Mouse (Mus musculus): Measurements from ENCODE around the gene Myh14. TPM values are rescaled to one million over a fixed set of nuclear protein-coding genes. Genes with fewer than 3 reads are reported as not detected.

Myh14 gene
- total and polyA plus RNA-seq, 2 experiments from 2014 or later = 1.4 to 2.9 TPM

DNA sequence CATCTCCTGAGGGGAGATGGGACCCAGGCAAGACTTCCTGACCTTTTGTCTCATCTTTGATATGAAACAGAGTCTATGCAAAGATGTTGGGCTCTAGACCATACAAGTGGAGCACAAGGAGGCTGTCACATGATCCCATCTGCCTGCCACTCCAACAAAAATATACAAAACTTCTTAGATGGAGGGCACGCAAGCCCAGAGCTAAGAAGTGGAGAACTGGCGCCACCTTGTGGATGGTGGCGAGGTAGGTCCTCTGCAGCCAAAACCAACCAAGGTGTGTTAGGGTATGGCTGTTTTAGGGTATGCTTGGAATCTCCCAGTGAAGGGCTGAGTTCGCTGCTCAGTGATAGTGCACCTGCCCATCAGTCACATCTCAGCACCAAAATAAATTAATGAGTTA lies 20.7 kb downstream of the Myh14 start:
- no peak overlapping the region for H3K4me2 ChIP-seq (ENCODE audit: low read depth, low read length)
- TF ChIP-seq EP300 (IDR thresholded peaks at IDR 0.05; ENCODE audit: low read depth) = no peak
- TF ChIP-seq CTCF (IDR thresholded peaks at IDR 0.05; ENCODE audit: low read depth) = peak; percentile 73
- H3K9me3 ChIP-seq (replicated peaks; ENCODE audit: control insufficient read depth, low read length) = no peaks in the 10 kb centered on the region
- no peak overlapping the region for H3K9ac ChIP-seq (replicated peaks; ENCODE audit: low read depth, low read length)
- H3K36me3 ChIP-seq (replicated peaks; ENCODE audit: control insufficient read depth, insufficient read depth, low read length) = no peaks in the 10 kb centered on the region
- DNase-seq (ENCODE audit: low spot score) (no peak), ATAC-seq (ENCODE audit: insufficient read depth, low read depth) (no peak)
- no peaks in the 10 kb centered on the region for H3K4me1 ChIP-seq (ENCODE audit: control insufficient read depth, insufficient read depth)
- no peak overlapping the region for H3K27ac ChIP-seq (ENCODE audit: low read depth)
- 8% methylated on average over 4 of the region's 4 CpGs for WGBS
- no peak overlapping the region for H3K4me3 ChIP-seq (ENCODE audit: low read depth, low read length)
- H3K27me3 ChIP-seq (ENCODE audit: control insufficient read depth, insufficient read depth, low read length) = peaks cover 11% of the 10 kb centered on the region; the same call in 1 of the 2 replicates

DNA sequence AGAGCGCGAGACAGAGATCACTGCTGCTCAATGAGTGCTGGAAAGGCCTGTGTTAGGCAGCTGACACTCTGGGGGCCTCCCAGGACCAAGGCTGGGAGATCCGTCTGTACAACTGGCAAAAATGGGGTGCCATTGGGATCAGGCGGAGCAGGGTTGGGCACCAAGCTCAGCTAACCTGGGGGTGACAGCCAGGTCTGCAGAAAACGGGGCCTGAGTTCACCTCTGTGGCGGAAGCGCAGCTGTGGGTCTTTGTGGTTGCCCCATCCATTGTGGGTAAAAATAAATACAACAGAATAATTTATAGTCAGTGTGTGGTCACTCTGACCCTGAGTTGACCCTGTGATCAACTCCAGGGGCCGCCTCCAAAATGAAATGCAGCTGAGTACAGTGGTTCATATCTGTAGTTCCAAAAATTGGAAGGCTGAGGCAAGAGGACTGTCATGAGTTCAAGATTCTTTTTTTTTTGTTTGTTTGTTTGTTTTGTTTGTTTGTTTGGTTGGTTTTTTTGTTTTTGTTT lies 21.5 kb downstream of the Myh14 start:
- 64% methylated on average over 8 of the region's 8 CpGs for WGBS
- no peak overlapping the region for H3K9ac ChIP-seq (replicated peaks; ENCODE audit: low read depth, low read length)

DNA sequence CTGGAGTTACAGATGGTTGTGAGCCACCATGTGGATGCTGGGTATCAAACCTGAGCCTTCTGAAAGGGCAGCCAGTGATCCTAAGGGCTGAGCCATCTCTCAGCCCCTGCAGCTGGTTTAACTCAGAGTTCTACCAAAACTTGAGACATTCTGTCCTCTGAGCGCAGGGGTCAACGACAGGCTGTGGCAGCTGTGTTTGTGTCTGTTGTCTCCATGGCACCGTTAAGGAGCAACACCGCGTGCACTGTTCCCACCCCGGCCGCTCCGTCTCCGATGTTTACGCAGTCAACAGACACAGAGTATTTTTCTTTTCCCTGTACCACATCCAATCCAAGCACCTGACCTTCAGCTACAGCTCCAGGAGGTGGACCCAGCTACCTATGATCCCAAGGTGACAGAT lies 22.9 kb downstream of the Myh14 start:
- H3K4me2 ChIP-seq (ENCODE audit: low read depth, low read length) = no peak overlapping the region
- no peaks in the 10 kb centered on the region for H3K9me3 ChIP-seq (replicated peaks; ENCODE audit: control insufficient read depth, low read length)
- DNase-seq (ENCODE audit: low spot score) = peak; percentile 19
- TF ChIP-seq CTCF (IDR thresholded peaks at IDR 0.05; ENCODE audit: low read depth) (no peak), EP300 (IDR thresholded peaks at IDR 0.05; ENCODE audit: low read depth) (no peak)
- H3K4me3 ChIP-seq (ENCODE audit: low read depth, low read length) = no peak overlapping the region
- H3K36me3 ChIP-seq (replicated peaks; ENCODE audit: control insufficient read depth, insufficient read depth, low read length) = no peaks in the 10 kb centered on the region
- no peak overlapping the region for H3K27ac ChIP-seq (ENCODE audit: low read depth)
- peaks cover 21% of the 10 kb centered on the region; the same call in 1 of the 2 replicates for H3K27me3 ChIP-seq (ENCODE audit: control insufficient read depth, insufficient read depth, low read length)
- no peak overlapping the region for H3K9ac ChIP-seq (replicated peaks; ENCODE audit: low read depth, low read length)
- WGBS = 58% methylated on average over 10 of the region's 10 CpGs
- peak; percentile 41; the same call in 1 of the 2 replicates for ATAC-seq (ENCODE audit: insufficient read depth, low read depth)
- no peaks in the 10 kb centered on the region for H3K4me1 ChIP-seq (ENCODE audit: control insufficient read depth, insufficient read depth)

More for the DNA sequence above, 21.5 kb downstream of the Myh14 start:
- Histone ChIP-seq H3K9me3 (replicated peaks; ENCODE audit: control insufficient read depth, low read length) (no peaks in the 10 kb centered on the region), H3K4me3 (ENCODE audit: low read depth, low read length) (no peak overlapping the region), H3K36me3 (replicated peaks; ENCODE audit: control insufficient read depth, insufficient read depth, low read length) (no peaks in the 10 kb centered on the region), H3K27me3 (ENCODE audit: control insufficient read depth, insufficient read depth, low read length) (peaks cover 18% of the 10 kb centered on the region; the same call in 1 of the 2 replicates), H3K4me2 (ENCODE audit: low read depth, low read length) (no peak overlapping the region), H3K4me1 (ENCODE audit: control insufficient read depth, insufficient read depth) (no peaks in the 10 kb centered on the region), H3K27ac (ENCODE audit: low read depth) (no peak overlapping the region)
- TF ChIP-seq EP300 (IDR thresholded peaks at IDR 0.05; ENCODE audit: low read depth) (no peak), CTCF (IDR thresholded peaks at IDR 0.05; ENCODE audit: low read depth) (no peak)
- DNase-seq (ENCODE audit: low spot score) = no peak
- ATAC-seq (ENCODE audit: insufficient read depth, low read depth) = no peak

DNA sequence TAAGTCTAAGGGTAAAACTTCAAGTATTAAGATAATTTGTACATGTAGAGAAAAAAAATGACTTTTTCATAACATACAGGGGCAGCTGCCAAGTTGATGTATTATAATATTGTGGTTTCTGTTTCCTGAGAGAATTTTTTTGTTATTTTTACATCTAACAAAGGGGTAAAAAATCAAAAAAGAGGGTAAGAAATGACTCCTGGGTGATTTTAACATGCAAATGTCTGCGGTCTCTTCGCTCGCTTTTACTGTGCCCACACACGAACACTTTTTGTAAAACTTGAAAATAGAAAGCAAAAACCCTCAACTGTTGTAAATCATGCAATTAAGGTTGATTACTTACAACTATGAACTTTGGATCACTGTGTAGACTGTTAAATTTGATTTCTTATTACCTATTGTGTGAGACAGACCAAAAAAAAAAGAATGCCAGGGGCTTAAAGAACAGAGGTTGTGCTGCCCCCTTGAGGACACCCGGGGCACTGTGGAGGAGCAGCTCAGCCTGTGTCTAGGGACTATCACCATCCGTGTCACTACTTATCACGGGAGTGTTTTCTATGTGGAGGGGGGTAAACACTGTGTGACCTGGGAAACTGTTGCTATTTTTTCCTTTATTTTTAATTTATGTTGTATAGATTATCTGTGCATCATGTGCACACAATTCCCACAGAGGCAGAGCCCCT lies 23.5 kb downstream of the Myh14 start:
- no peak overlapping the region for H3K4me2 ChIP-seq (ENCODE audit: low read depth, low read length)
- H3K4me1 ChIP-seq (ENCODE audit: control insufficient read depth, insufficient read depth) = no peaks in the 10 kb centered on the region
- ATAC-seq (ENCODE audit: insufficient read depth, low read depth) = no peak
- H3K27me3 ChIP-seq (ENCODE audit: control insufficient read depth, insufficient read depth, low read length) = peaks cover 21% of the 10 kb centered on the region; the same call in 1 of the 2 replicates
- TF ChIP-seq EP300 (IDR thresholded peaks at IDR 0.05; ENCODE audit: low read depth) (no peak), CTCF (IDR thresholded peaks at IDR 0.05; ENCODE audit: low read depth) (peak; percentile 57)
- no peaks in the 10 kb centered on the region for H3K36me3 ChIP-seq (replicated peaks; ENCODE audit: control insufficient read depth, insufficient read depth, low read length)
- no peak overlapping the region for H3K4me3 ChIP-seq (ENCODE audit: low read depth, low read length)
- H3K9me3 ChIP-seq (replicated peaks; ENCODE audit: control insufficient read depth, low read length) = no peaks in the 10 kb centered on the region
- no peak overlapping the region for H3K27ac ChIP-seq (ENCODE audit: low read depth)
- WGBS = 48% methylated on average over 7 of the region's 7 CpGs
- H3K9ac ChIP-seq (replicated peaks; ENCODE audit: low read depth, low read length) = no peak overlapping the region
- DNase-seq (ENCODE audit: low spot score) = peak; percentile 41

DNA sequence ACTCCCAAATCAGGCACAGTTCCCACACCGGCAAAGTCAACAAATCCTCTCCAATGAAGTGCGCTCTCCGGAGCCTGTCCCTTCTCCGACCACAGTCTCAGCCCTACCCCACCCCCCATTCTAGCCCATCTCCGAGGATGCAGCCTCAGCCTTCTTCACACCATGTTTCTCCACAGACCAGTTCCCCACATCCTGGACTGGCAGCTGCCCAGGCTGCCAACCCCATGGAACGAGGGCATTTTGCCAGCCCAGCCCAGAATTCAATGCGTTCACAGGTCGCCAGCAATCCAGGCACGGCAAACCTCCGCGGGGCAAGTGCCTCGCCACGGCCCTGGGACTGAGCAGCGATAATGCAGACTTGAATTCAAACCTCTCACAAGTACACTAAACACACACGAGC lies 24.7 kb downstream of the Myh14 start:
- DNase-seq (ENCODE audit: low spot score) (no peak), ATAC-seq (ENCODE audit: insufficient read depth, low read depth) (no peak)
- Histone ChIP-seq H3K9me3 (replicated peaks; ENCODE audit: control insufficient read depth, low read length) (no peaks in the 10 kb centered on the region), H3K4me1 (ENCODE audit: control insufficient read depth, insufficient read depth) (no peaks in the 10 kb centered on the region), H3K27ac (ENCODE audit: low read depth) (no peak overlapping the region), H3K9ac (replicated peaks; ENCODE audit: low read depth, low read length) (no peak overlapping the region), H3K27me3 (ENCODE audit: control insufficient read depth, insufficient read depth, low read length) (peaks cover 34% of the 10 kb centered on the region), H3K36me3 (replicated peaks; ENCODE audit: control insufficient read depth, insufficient read depth, low read length) (no peaks in the 10 kb centered on the region), H3K4me3 (ENCODE audit: low read depth, low read length) (no peak overlapping the region), H3K4me2 (ENCODE audit: low read depth, low read length) (no peak overlapping the region)
- TF ChIP-seq EP300 (IDR thresholded peaks at IDR 0.05; ENCODE audit: low read depth) = no peak
- no peak for TF ChIP-seq CTCF (IDR thresholded peaks at IDR 0.05; ENCODE audit: low read depth)
- WGBS = 19% methylated on average over 15 of the region's 15 CpGs

Measured in heart, postnatal 0 days (tissue).